Mouse (Mus musculus): ENCODE results near the gene Atg2b. TPM values are rescaled to one million over a fixed set of nuclear protein-coding genes. Genes with fewer than 3 reads are reported as not detected.

Atg2b gene
- total RNA-seq (2021), result 10 to 100 TPM; 38.5 to 39.3 TPM

DNA sequence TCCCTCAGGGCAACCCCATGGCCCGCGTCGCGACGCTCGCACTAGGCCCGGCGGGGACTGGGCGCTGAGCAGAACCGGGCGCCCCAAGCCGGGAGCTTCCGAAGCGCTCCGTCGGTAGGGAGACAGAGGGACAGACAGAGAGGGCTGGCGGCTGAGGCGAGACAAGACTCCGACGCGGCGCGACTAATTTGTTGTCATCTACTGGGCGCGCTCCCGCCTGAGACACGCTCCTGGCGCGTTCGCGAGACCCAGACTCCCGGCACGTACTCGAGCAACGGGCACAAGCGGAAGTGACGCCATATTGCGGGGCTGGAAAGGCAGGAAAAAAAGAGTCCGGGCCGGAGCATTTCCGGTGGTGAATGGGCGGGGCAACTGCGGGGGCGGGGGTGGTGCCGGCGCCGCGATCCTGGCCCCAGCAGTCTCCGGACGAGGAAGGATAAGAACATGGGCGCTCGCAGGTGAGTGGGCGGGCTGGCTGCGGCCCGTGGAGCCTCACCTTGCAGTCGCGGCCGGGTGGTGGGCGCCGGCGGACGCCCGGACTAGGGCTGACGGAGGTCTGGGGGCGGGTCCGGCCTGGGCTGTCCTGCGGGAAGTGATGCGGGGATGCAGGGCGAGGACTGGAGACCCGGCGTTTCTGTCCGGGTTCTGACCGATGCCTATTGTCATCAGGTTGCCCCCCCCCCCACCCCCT lies at the start of gene Atg2b:
Gene Atg2b (minus strand): TSS at position 211 of the 691 bp plus-strand sequence.
- intact Hi-C loops (cut with DNase I), result no loop called here

DNA sequence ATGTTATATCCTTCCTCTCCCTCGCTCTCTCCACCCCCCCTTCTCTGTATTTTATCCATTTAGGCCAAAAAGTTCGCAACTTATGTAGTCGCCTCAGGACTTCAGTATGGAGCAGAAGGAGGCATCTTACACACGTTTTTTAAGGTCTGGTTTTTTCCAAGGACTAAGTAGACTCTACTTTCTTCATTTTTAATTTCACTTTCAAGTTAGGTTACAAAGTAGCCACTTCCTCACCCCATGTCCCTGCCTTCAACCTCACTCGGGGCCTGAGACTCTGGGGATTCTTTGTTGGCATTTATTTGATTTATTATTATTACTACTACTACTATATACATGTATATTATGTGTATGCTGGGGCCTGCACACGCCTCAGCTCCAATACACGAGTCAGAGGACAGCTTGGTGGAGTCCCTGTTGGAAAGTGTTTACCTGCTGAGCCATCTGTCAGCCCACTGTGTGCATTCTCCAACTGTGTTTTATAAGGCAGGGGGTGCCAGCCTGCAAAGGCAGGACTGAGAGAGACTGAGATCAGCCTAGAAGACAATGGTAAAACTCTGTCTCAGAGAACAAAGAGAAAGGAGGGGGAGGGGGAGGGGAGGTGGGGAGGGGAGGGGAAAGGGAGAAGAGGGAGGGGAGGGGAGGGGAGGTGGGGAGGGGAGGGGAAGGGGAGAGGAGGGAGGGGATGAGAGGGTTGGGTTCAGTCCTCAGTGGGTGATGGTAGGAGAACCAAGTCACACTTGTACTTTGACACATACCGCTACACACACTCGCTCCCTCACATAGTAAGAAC lies 48.6 kb upstream of the Atg2b start:
- DNase-seq, result no peak
- intact Hi-C loops (cut with DNase I), result no loop called here

More for the DNA sequence above, at the start of gene Atg2b:
- peak; percentile 98 for DNase-seq

DNA sequence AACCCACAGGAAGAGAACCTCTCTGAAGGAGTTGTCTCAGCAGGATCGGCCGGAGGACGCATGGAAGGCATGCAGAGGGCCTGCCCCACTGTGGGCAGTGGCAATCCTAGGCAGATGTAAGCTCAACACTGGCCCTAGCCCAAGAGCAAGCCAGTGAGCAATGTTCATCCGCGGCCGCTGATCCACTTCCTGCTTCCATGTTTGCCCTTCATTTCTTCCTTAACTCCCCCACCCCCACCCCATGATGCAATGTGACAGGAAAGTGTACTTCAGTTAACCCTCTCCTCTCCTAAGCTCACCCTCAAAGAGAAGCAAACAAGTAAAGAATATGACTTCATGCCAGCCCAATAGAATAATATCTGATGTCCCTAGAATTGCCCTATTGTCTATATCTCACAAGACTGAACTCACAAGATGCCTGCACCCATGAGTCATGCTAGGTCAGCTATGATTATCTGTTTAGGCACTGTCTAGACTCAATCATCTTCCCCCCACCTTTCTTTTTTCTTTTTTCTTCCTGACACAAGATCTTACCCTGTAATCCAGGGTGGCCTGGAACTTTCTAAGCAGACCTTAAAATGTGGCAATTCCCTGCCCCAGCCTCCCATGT lies 45.9 kb upstream of the Atg2b start:
- intact Hi-C loops (cut with DNase I), result no loop called here
- no peak for DNase-seq

DNA sequence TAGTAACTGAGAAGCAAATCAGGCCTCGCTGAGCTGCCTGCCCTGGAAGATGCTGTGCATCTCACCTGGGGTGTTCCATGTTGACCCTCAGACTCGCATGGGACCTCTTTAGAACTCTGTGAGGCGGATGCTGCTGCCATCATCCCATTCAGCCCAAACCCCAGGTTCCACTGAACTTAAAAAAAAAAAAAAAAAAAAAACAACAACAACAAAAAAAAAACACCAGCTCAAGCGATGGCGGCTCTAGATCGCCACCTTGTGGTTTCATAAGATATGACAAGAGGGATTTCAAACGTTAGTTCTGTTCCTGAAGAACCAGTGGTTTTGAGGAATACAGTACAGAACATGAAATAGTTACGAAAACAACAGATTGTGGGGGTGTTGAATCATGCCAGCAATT lies 43.0 kb upstream of the Atg2b start:
- intact Hi-C loops (cut with DNase I), result loop anchor here (10.0 kb wide), 2 partner anchors 103 to 213 kb away; no protein-coding TSS in a partner anchor
- DNase-seq, result peak; percentile 24

DNA sequence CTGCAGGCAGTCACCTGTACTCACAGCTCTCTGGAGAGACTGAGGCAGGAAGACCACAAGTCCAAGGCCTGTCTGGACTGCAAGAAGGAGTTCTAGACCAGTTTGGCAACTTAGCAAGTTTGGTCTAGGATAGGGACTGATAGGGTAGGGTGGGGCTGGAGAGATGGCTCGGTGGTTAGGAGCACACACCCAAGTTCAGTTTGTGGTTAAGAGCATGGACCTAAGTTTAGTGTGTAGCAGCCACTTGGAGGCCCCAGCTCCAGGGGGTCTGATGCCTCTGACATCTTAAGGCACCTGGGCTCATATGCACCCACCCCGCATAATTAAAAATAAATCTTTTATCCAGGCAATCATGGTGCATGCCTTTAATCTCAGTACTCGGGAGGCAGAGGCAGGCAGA lies 42.3 kb upstream of the Atg2b start:
- intact Hi-C loops (cut with DNase I), result loop anchor here (10.0 kb wide), 2 partner anchors 102 to 212 kb away; no protein-coding TSS in a partner anchor
- no peak for DNase-seq

DNA sequence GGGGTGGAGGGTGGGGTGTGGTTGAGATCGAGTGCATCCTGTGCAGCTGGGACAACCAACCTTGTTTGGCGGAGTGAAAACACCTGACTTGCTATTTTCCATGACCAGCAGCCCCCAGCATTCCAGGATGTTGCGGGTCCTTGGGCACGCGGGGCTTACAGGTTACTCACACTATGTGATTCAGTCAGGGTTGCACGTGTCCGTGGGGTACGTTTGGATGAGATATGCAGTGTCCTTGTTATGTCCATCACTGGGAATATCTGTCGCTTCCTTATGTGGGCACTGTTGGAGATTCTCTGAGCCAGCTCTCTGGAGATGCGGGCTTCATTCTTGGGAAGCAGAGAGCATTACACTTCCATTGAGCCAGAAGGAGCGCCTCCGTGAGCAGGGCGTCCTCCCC lies 40.7 kb upstream of the Atg2b start:
- intact Hi-C loops (cut with DNase I), result loop anchor here (10.0 kb wide), 2 partner anchors 101 to 211 kb away; no protein-coding TSS in a partner anchor
- no peak for DNase-seq

DNA sequence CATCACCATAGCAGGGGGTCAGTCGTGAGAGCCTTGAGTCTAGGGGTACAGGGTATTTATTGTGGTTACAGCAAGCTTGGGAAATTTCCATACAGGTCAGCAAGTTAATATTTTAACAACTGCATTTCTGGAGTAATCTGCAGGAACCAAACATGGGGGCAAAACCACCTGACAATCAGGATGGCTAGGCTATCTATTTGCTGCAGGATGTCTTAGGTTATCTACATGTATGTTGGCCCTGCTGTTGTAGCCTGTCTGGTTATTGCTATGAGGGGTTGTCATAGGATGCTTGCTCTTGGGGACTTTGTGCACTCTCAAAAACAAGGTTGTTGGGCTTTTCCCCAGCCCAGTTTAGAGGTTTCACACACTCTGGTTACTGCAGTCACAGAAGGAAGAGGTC lies 39.6 kb upstream of the Atg2b start:
- intact Hi-C loops (cut with DNase I), result loop anchor here (10.0 kb wide), 2 partner anchors 100 to 210 kb away; no protein-coding TSS in a partner anchor
- no peak for DNase-seq

DNA sequence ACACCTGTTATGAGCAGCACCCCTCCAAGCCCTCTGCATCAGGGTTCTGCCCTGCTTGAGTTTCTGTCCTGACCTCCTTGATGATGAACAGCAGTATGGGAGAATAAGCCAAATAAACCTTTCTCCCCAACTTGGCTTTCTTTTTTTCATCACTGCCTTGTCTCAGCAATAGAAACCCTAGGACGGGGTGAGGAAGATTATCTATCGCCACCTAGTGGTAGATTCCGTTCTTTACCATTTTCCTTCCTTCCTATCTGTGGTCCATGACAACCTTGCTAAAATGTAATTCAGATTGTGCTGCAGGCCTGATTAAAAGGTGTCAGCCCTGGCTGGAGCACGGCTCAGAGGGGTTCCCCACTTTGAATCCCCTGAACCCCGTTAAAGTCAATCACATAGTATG lies 37.6 kb upstream of the Atg2b start:
- intact Hi-C loops (cut with DNase I), result loop anchor here (10.0 kb wide), 2 partner anchors 98 to 208 kb away; no protein-coding TSS in a partner anchor
- no peak for DNase-seq

DNA sequence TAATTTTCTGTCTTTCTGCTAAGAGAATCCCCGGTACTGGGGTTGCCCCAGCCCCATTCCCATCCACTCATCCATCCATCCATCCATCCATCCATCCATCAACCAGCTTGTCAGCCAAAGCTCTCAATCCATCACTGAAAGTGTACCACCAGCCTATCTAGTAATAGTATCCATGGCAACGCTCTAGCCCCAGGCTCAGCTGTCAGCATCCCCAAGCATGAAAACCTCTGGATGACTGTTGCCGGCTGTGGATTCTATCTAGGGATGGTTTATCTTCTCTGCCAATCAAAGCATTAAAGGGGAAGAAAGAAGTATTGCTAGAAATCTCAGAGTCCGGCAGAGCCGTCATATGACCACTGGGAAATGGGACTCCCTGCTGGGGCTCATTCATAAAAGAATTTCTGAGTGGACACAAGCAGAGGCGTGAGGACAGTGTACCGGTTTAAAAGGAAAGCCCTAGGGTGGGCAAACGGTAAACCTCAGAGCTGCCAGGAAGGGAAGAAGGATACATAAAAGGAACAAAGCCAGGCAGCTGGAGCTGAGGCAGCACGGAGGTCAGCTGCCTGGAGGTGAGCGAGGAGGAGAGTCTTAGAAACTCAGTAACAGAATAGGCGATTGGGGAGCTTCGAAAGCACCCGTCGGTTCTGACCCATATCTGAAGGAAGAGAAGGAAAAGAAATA lies 36.6 kb upstream of the Atg2b start:
- intact Hi-C loops (cut with DNase I), result loop anchor here (10.0 kb wide), 2 partner anchors 97 to 207 kb away; no protein-coding TSS in a partner anchor

DNA sequence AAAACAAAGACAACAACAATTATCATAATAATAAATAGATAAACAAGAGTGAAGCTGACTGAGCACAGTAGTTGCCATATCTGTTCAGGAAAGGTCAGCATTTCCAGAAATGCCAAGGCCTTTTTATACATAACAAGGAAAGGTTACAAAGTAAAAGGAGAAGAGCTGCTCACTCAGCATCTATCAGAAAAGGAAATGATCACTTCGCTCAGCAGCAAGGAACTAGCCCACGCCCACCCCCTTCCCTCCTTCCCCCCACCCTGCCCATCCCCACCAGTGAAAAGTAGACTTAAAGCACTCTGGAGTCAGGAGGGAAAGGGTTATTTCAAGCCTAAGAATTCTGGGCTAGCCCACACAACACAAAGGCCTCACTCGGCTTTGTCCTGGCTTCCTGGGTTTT lies 35.2 kb upstream of the Atg2b start:
- intact Hi-C loops (cut with DNase I), result loop anchor here (10.0 kb wide), 2 partner anchors 95 to 205 kb away; no protein-coding TSS in a partner anchor
- DNase-seq, result no peak

More for the DNA sequence above, 36.6 kb upstream of the Atg2b start:
- DNase-seq, result no peak

DNA sequence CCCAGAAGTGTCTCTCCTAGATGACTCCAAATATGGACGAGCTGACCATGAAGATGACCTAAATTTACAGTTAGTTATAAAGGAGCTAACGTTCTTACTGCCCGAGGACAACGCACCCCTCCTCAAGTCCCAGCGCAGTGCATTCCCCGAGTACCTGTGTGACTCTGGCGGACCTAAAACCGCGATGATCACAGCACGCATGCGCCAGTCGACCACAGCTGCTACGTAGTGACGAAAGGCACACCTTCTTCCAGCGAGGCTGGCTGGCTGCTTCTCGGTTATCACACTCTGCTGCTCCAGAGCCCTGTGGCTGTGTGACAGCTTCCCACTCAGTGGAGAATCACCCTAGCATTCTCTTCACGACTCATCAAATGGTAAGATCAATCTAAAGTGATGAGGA lies 33.6 kb upstream of the Atg2b start:
- peak; percentile 26 for DNase-seq
- intact Hi-C loops (cut with DNase I), result no loop called here

DNA sequence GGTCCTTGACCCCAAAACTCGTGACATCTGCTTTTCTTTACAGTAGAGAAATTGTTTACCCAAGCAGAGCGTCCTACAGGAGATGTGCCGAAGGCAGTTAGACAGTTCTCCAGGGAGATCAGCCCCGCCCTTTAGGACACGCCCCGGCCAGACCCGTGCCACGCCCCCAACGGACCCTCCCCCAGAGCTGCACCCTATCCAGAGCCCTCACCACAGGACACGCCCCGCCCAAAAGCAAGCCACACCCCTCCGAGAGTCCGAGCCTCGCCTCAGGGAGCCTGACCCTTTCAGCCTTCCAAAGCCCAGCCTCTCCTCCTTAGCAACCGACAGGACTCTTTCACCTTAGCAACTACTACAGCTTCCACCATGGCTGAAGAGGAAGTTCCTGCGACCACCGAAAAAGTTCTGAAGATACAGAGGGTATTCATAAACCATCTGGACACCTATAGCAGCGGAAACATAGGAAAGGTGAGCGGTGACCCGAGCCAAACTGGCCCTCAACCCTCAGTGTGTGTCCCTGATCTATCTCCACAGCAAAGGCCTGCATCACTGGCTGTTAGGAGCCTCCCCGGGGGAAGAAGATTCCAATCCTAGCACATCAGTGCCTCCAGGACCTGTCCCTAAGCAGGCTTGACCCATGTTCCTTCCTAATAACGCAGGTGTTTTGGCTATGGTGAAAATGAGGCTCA lies 20.9 kb upstream of the Atg2b start, which contains the start of gene Ak7:
Gene Ak7 (plus strand): TSS at position 178 of the 689 bp plus-strand sequence.
- peak; percentile 48 for DNase-seq
- intact Hi-C loops (cut with DNase I), result no loop called here

DNA sequence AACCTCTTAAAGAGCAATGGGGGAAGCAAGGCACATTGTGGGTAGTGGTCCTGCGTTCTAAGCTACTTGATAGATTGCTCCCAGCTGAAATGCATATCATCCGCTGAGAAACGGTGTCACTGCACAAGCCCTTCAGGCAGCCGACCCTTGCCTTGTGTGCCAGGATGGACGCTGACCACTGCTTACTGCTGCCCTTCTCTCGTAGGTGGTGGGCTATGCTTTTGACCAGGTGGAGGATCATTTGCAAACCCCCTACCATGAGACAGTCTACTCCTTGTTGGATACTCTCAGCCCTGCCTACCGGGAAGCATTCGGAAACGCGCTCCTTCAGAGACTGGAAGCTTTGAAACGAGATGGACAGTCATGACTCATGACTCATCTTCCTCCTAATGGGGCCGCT lies 15.4 kb upstream of the Atg2b start:
- intact Hi-C loops (cut with DNase I), result no loop called here
- no peak for DNase-seq

DNA sequence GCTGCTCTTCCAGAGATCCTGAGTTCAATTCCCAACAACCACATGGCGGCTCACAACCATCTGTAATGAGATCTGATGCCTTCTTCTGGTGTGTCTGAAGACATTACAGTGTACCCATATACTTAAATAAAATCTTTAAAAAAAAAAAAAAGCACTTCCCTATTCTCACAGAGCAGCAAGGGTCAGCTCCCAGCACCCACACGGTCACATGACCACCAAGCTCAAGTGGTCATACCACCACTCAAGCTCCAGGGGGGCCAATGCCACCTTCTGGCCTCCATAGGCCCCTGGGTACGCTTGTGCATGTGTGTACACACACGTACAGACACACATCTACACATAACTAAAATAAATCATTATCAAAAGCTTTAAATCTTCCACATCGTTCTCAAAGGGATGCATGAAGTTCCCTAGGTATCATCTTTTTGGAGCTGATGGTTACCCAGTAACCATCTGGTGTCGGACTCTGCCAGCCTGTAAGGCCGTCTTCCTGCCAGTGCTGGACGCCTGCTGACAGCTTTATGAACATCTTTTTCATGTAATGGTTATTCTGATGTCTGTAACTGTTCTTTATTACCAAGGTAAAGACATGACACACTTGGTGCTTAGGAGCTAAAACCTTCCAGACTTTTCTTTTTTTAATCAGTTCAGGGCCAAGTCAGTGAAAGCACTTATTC lies 12.2 kb upstream of the Atg2b start:
- intact Hi-C loops (cut with DNase I), result no loop called here
- no peak for DNase-seq

DNA sequence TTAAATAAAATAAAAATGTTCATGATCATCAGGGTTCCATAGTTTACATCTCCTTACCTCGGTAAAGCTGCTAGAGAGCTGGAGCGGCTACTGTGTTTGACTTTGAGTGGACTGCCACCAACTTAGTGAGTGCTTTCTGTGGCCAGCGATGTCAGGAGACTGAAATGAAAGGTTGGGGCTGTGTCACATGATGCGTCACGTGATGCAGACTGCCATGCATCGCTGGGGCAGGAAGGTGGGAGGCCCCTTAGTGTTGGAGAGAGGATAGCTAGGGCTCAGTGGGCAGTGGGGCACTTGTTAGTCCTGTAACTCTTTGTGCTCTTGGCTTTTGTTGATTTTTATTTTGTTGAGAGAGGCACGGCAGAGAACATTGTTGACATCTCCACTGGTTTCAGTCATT lies 10.8 kb upstream of the Atg2b start:
- no peak for DNase-seq
- intact Hi-C loops (cut with DNase I), result no loop called here

DNA sequence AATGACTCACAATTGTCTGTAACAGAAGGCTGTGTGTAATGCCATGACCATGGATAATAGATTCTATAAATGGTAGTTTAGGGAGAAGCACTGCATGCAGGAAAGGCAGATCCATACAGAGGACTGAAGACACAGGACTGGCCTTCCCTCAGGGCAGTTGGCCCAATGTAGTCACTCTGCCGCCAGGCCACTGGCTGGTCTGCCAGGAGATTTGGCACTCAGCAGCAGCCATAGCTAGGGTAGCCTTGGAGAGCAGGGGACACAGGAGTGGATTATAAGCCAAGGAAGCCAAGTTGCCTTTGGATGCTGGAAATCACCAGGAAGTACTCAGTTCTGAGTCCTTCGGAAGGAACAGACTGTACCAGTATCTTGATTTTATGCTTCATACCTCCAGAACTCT lies 9.0 kb upstream of the Atg2b start:
- DNase-seq, result no peak
- intact Hi-C loops (cut with DNase I), result no loop called here

DNA sequence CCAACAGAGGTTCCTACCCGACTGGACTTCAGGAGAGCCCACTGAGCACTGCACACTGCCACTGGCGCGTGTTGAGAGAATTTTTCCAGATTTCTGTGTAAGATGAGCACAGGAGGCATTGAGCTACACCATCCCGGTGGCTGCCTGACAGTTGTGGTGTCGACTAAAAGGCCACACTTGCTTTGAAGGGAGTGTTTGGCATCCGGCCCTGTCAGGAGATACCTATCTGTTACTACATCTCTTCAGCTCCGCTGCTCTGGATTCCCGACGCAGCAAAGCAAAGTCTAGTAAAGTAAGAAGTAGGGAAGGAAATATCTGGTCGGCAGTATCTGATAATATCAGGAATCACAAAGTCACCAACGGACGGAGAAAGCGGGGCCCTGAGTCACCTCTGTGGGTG lies 4.4 kb upstream of the Atg2b start:
- DNase-seq, result no peak
- intact Hi-C loops (cut with DNase I), result no loop called here

DNA sequence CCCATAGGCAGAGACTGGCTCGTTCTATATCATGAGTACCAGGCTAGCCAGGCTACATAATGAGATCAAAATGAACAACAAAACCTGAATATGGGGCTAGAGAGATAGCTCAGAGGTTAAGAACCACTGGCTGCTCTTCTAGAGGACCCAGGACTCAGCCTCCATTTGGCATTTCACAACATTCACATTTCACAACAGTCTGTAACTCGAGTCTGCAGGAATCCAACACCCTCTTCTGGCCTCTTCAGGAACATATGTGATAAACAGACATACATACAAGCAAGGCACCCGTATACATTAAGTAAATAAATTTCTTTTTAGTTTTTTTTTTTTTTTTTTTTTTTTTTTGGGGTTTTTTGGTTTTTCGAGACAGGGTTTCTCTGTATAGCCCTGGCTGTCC lies 3.5 kb upstream of the Atg2b start:
- intact Hi-C loops (cut with DNase I), result no loop called here
- no peak for DNase-seq

DNA sequence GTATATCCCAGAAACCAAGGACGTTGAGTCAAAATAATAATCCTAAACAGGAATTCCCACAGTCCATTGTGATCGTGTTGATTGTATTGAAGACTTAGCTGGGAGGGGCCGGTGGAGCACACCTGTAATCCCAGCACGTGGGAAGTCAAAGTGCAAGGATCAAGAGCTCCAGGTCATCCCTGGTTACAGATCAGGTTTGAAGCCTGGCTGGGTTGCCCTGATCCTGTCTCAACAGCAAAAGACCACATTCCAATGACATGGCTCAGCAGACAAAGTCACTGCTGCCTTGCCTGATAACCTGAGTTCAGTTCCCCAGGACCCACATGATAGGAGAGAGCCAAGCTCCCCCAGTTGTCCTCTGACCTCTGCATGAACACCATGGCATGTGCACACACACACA lies 2.4 kb upstream of the Atg2b start:
- intact Hi-C loops (cut with DNase I), result no loop called here
- no peak for DNase-seq

DNA sequence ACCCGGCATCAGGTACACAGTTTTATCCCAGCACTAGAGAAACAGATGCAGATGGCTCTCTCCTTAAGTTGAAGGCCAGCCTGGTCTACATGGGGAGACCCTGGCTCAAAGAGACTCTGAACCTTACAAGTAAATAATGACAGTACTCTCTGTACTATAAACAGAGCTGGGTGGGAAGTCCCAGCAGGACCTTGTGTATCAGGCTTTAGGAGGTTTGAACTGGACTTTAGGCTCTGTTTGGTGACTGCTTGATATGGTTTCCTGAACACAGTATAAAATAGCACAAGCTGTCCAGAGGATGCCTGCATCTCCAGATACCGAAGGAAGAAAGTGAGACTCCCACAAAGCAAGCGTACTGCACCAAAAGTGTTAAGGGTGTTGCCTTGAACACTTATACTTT lies 1.8 kb upstream of the Atg2b start:
- no peak for DNase-seq
- intact Hi-C loops (cut with DNase I), result no loop called here
